21 mouse cellular contexts compared by ENCODE assay signal in genomic region chr6:69879286-69879685, GRCm38 (mm10).
DNase-seq lines count a peak whose midpoint lies in the region; ATAC-seq and TF ChIP-seq lines count a peak whose summit lies in the region.
"Had no signal": no experiment of that assay in that cellular context is flagged by ENCODE, and none has a peak within 500 bp of the region (broad histone marks: within the 10 kb centered on the region; RNA-seq: fewer than 3 reads in every experiment).

No protein-coding gene starts in this region.

- TF ChIP-seq RAD21 in CH12.LX (IDR thresholded peaks at IDR 0.05; ENCODE audit: low read depth, low read length): no peak

- no peaks in the 10 kb centered on the region for H3K79me2 ChIP-seq in CH12.LX (replicated peaks; ENCODE audit: control insufficient read depth, extremely low read depth, insufficient read depth, poor library complexity, severe bottlenecking)

- no peak for DNase-seq in hindbrain, embryonic 11.5 days (ENCODE audit: low spot score)
- peak; percentile 2 for DNase-seq in layer of hippocampus, adult 9-10 months (ENCODE audit: low spot score)
- no peak for DNase-seq in layer of hippocampus, postnatal 10 days (ENCODE audit: low spot score in 2 of 2)
- DNase-seq in CH12.LX (ENCODE audit: extremely low read depth): peak; percentile 6
- DNase-seq in telencephalon, adult 2 months (ENCODE audit: low read depth, low spot score): peak; percentile 9
- DNase-seq: adrenal gland, adult 2 months; adrenal gland, postnatal 25 days; cerebellum, adult 8-10 months; cerebellum, postnatal 14 days; embryo, embryonic 11 days; gastrocnemius, adult 2 months; gastrocnemius, postnatal 25 days; heart, adult 11 months; heart, postnatal 36 days had no signal

- H3K27ac ChIP-seq in hindbrain, embryonic 13.5 days: no peak overlapping the region
- no peak overlapping the region for H3K27ac ChIP-seq in hindbrain, embryonic 11.5 days (ENCODE audit: low read depth, low read length)
- no peak overlapping the region for H3K27ac ChIP-seq in CH12.LX (ENCODE audit: insufficient read depth, low read depth)
- H3K27ac ChIP-seq: embryonic facial prominence, embryonic 15.5 days; forebrain, embryonic 10.5 days; gastrocnemius, adult 2 months; heart, embryonic 13.5 days had no signal

- dilution Hi-C loops in CH12.LX (cut with MboI; ENCODE audit: extremely low pct_ligation_motif_present, extremely low pct_unique_long_range_greater_than_20kb, low sequenced_read_pairs): no loop called here

- ATAC-seq in hindbrain, embryonic 13.5 days (ENCODE audit: low FRiP score): 0 out of 2 replicates have a peak, but pooled peaks have one; percentile 17
- no peak for ATAC-seq in hindbrain, embryonic 11.5 days (ENCODE audit: low FRiP score)
- ATAC-seq: forebrain, embryonic 14.5 days; intestine, embryonic 16.5 days had no signal

- no peak for TF ChIP-seq CTCF in CH12.LX (conservative IDR thresholded peaks at IDR 0.05 in 1 of 2, IDR thresholded peaks at IDR 0.05 in 1 of 2; ENCODE audit: low read depth in 2 of 2, low read length in 2 of 2)

- H3K27me3 ChIP-seq in hindbrain, embryonic 13.5 days: no peaks in the 10 kb centered on the region
- H3K27me3 ChIP-seq in hindbrain, embryonic 11.5 days (ENCODE audit: control insufficient read depth, insufficient read depth, low read length): no peaks in the 10 kb centered on the region
- H3K27me3 ChIP-seq in CH12.LX (replicated peaks): no peaks in the 10 kb centered on the region
- H3K27me3 ChIP-seq: embryonic facial prominence, embryonic 15.5 days; heart, embryonic 13.5 days had no signal

- H3K9me3 ChIP-seq in hindbrain, embryonic 13.5 days: no peaks in the 10 kb centered on the region
- H3K9me3 ChIP-seq in hindbrain, embryonic 11.5 days (ENCODE audit: control insufficient read depth, low read length): no peaks in the 10 kb centered on the region
- no peaks in the 10 kb centered on the region for H3K9me3 ChIP-seq in CH12.LX (replicated peaks; ENCODE audit: low read length)
- H3K9me3 ChIP-seq: embryonic facial prominence, embryonic 15.5 days; forebrain, embryonic 10.5 days; heart, embryonic 13.5 days had no signal

- in situ Hi-C loops in CH12.LX (cut with MboI; ENCODE audit: low pct_ligation_motif_present, low pct_unique_long_range_greater_than_20kb, low sequenced_read_pairs): no loop called here

- H3K4me3 ChIP-seq in hindbrain, embryonic 13.5 days: no peak overlapping the region
- H3K4me3 ChIP-seq in hindbrain, embryonic 11.5 days (ENCODE audit: low read depth, low read length): no peak overlapping the region
- no peak overlapping the region for H3K4me3 ChIP-seq in CH12.LX (replicated peaks in 1 of 3; ENCODE audit: low read depth in 2 of 3, low read length in 2 of 3, poor library complexity in 1 of 3)
- H3K4me3 ChIP-seq: embryonic facial prominence, embryonic 15.5 days; erythroblast, embryonic 14.5 days; forebrain, embryonic 10.5 days; gastrocnemius, adult 2 months; heart, embryonic 13.5 days had no signal

- H3K4me1 ChIP-seq in hindbrain, embryonic 13.5 days (replicated peaks): no peaks in the 10 kb centered on the region
- no peaks in the 10 kb centered on the region for H3K4me1 ChIP-seq in hindbrain, embryonic 11.5 days (replicated peaks; ENCODE audit: control insufficient read depth, insufficient read depth, low read length)
- H3K4me1 ChIP-seq in CH12.LX (ENCODE audit: control insufficient read depth in 1 of 2, insufficient read depth in 2 of 2): peaks cover 0 to 13% of the 10 kb centered on the region in 2 experiments; a peak in 2 of 4 replicates
- H3K4me1 ChIP-seq: embryonic facial prominence, embryonic 15.5 days; forebrain, embryonic 10.5 days; heart, embryonic 13.5 days had no signal

- no peak overlapping the region for H3K9ac ChIP-seq in hindbrain, embryonic 13.5 days
- no peak overlapping the region for H3K9ac ChIP-seq in hindbrain, embryonic 11.5 days (ENCODE audit: low read depth, low read length)
- no peak overlapping the region for H3K9ac ChIP-seq in CH12.LX (ENCODE audit: insufficient read depth, low read depth)
- H3K9ac ChIP-seq: embryonic facial prominence, embryonic 15.5 days; heart, embryonic 13.5 days had no signal

- no peaks in the 10 kb centered on the region for H3K36me3 ChIP-seq in hindbrain, embryonic 13.5 days
- no peaks in the 10 kb centered on the region for H3K36me3 ChIP-seq in hindbrain, embryonic 11.5 days (ENCODE audit: control insufficient read depth, insufficient read depth, low read length)
- H3K36me3 ChIP-seq in CH12.LX (replicated peaks in 1 of 2; ENCODE audit: control insufficient read depth in 1 of 2, insufficient read depth in 1 of 2, low read length in 1 of 2): no peaks in the 10 kb centered on the region
- H3K36me3 ChIP-seq: embryonic facial prominence, embryonic 15.5 days; forebrain, embryonic 10.5 days; heart, embryonic 13.5 days had no signal

- no peak overlapping the region for H3K4me2 ChIP-seq in hindbrain, embryonic 13.5 days
- no peak overlapping the region for H3K4me2 ChIP-seq in hindbrain, embryonic 11.5 days (replicated peaks; ENCODE audit: low read depth, low read length)
- H3K4me2 ChIP-seq in CH12.LX (ENCODE audit: insufficient read depth, low read depth, poor library complexity, severe bottlenecking): no peak overlapping the region
- H3K4me2 ChIP-seq: embryonic facial prominence, embryonic 15.5 days; heart, embryonic 13.5 days had no signal

- no peak for TF ChIP-seq EP300 in CH12.LX (IDR thresholded peaks at IDR 0.05; ENCODE audit: low read length)

- 76% methylated on average over 2 of the region's 2 CpGs for WGBS in hindbrain, embryonic 13.5 days
- WGBS in hindbrain, embryonic 11.5 days: 91% methylated on average over 2 of the region's 2 CpGs

- TF ChIP-seq POLR2A in CH12.LX (IDR thresholded peaks at IDR 0.05; ENCODE audit: low read depth, low read length): no peak

TF ChIP-seq in CH12.LX, 34 proteins besides CTCF, POLR2A, EP300 and RAD21:
- TF ChIP-seq MXI1 (IDR thresholded peaks at IDR 0.05; ENCODE audit: low read depth, low read length) (no peak), RCOR1 (conservative IDR thresholded peaks at IDR 0.05; ENCODE audit: low read depth, low read length) (no peak), UBTF (IDR thresholded peaks at IDR 0.05; ENCODE audit: low read depth, low read length) (no peak), ZKSCAN1 (IDR thresholded peaks at IDR 0.05; ENCODE audit: borderline replicate concordance, low read depth, low read length) (no peak), MAFK (IDR thresholded peaks at IDR 0.05; ENCODE audit: insufficient replicate concordance, low read length) (no peak), JUN (IDR thresholded peaks at IDR 0.05; ENCODE audit: insufficient read depth, low read depth, low read length) (no peak), JUND (conservative IDR thresholded peaks at IDR 0.05; ENCODE audit: low read depth, low read length) (no peak), SMC3 (IDR thresholded peaks at IDR 0.05; ENCODE audit: low read depth, low read length) (no peak), ZNF384 (IDR thresholded peaks at IDR 0.05; ENCODE audit: low read depth, low read length) (no peak), NRF1 (IDR thresholded peaks at IDR 0.05; ENCODE audit: low read depth, low read length) (no peak), HCFC1 (IDR thresholded peaks at IDR 0.05; ENCODE audit: low read depth, low read length) (no peak), ZMIZ1 (IDR thresholded peaks at IDR 0.05; ENCODE audit: low read depth, low read length) (no peak), E2F4 (IDR thresholded peaks at IDR 0.05; ENCODE audit: insufficient replicate concordance, low read depth, low read length) (no peak), NELFE (IDR thresholded peaks at IDR 0.05; ENCODE audit: low read depth, low read length) (no peak), MEF2A (IDR thresholded peaks at IDR 0.05; ENCODE audit: borderline replicate concordance, low read depth, low read length) (no peak), CHD1 (IDR thresholded peaks at IDR 0.05; ENCODE audit: low read depth, low read length) (no peak), ZC3H11A (IDR thresholded peaks at IDR 0.05; ENCODE audit: low read depth, low read length) (no peak), ETS1 (conservative IDR thresholded peaks at IDR 0.05; ENCODE audit: low read depth, low read length) (no peak)

Comparison
In these comparisons a context has a peak if more than half of its experiments do, and no peak if none do; other contexts are left out.
1. DNase-seq: peak in layer of hippocampus, adult 9-10 months (single experiment), CH12.LX (single experiment) and telencephalon, adult 2 months (single experiment); none in hindbrain, embryonic 11.5 days (single experiment) and layer of hippocampus, postnatal 10 days (0 of 2).